Mouse (Mus musculus) activated CD4-positive, CD25-positive, alpha-beta regulatory T cell, adult 4 months (primary cell): Measurements from ENCODE around the gene Fam160a1. TPM values are rescaled to one million over a fixed set of nuclear protein-coding genes. Genes with fewer than 3 reads are reported as not detected.

Experiments used
- ATAC-seq: one replicate; pipeline ENCODE4 v1.8.0; 2017
- polyA plus RNA-seq, 2 experiments: library from polyadenylated mRNA; unstranded; fragments of 100-300 nt; shearing (Covaris generic); gene quantifications; one replicate each; pipeline ENCODE4 v1.2.1; 2017

Gene Fam160a1
- polyA plus RNA-seq, 2 experiments from 2014 or later, result 1.9 to 3.1 TPM

- no peak for ATAC-seq
These were observed 197.3 kb downstream of the Fam160a1 start for GRCm38 (mm10) chr3:85619751-85620150.

DNA sequence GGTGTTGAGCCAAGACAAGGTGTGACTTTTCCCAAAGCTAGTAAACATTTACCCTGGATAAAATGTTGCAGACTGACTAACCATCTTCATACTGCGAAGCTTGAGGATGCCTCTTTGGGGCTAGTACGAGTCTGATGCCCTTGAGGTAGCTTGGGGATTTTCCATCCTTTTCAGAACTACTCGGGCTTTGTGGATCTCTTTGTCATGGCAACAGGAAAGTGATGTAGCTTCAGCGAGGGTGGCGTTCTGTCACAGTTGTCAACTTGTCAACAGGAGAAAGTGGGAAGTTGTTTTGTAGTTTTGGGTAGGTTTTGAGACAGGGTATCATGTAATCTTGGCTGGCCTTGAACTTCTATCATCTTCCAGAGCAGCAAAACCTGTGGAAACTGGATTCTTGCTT is 197.7 kb downstream of the Fam160a1 start:
- ATAC-seq, result no peak

GRCm38 (mm10) chr3:85618885-85619284 is 198.2 kb downstream of the Fam160a1 start:
- ATAC-seq, result no peak

- no peak for ATAC-seq
These were observed 200.7 kb downstream of the Fam160a1 start for GRCm38 (mm10) chr3:85616389-85616788.

Other genes with a start within 250 kb of the Fam160a1 start
- 10 to 100 TPM; 13.4 to 14.6 TPM for gene Gatb, start 243.2 kb downstream of the Fam160a1 start, polyA plus RNA-seq
- 1 to 10 TPM in 1 of 2 experiments, under 1 TPM in 1; 0.54 to 1.3 TPM for gene Glt28d2, start 70.2 kb upstream of the Fam160a1 start, polyA plus RNA-seq
- gene Gm37240, start 70.2 kb upstream of the Fam160a1 start, polyA plus RNA-seq, result 1 to 10 TPM; 2.9 to 4.3 TPM
- gene Sh3d19, start 153.8 kb upstream of the Fam160a1 start, polyA plus RNA-seq, result 1 to 10 TPM; 1.5 to 2.8 TPM
- not detected for gene Prss48, start 185.2 kb upstream of the Fam160a1 start, polyA plus RNA-seq